Mouse (Mus musculus) lung, postnatal 4 days (tissue): ENCODE data around the gene Pfn3.

ENCODE experiments used
- DNase-seq, 2 experiments: peaks; one replicate each; pipeline ENCODE4 v3.0.0; 2021

The Pfn3 gene

GRCm38 (mm10) chr13:55429226-55429888 lies 14.3 kb upstream of the Pfn3 start:
- DNase-seq: peak; percentile 72 to 77

GRCm38 (mm10) chr13:55426613-55427012 lies 11.6 kb upstream of the Pfn3 start, which contains the start of gene F12:
Gene F12, minus strand, starts transcription at chr13:55426793.
- DNase-seq: no peak

DNA sequence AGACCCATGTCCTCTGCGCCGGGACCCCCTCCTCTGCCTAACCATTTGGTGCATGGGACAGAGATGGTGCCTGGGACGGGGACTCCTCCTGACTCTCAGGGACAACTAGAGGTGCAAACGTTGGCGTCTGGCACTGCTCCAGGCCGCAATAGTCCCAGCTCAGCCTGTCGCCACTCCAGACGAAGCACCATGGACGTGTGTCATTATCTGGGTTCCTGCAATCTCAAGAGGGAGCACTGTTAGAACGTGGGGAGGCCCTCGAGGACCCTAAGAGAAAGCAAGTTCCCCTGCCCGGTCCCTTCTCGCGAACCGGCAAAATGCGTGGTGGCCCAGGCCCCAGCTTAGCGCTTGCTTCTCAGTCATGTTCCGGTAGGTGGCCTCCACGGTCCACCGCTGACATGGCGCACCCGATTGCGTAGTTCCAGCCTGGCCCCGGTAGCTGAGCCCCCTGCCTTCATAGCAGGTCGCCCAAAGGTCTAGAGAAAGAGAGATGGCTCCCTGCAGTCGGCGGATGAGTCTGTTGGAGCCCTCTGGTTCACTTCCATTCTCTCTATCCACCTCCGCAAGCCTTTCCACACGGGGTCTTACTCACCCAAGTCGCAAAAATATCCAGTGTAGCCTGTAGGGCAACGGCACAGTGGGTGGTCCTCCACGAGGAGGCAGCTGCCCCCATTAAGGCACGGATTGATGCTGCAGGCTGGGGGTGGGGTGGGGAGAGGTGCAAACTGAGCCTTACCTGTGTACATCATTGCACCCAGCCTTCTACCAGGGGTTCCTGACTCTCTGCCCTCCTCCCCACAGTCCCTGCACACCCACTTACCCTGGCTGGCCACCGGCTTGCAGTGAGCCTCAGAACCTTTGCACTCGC lies 6.1 kb upstream of the Pfn3 start:
- DNase-seq: peak; percentile 78 to 84

DNA sequence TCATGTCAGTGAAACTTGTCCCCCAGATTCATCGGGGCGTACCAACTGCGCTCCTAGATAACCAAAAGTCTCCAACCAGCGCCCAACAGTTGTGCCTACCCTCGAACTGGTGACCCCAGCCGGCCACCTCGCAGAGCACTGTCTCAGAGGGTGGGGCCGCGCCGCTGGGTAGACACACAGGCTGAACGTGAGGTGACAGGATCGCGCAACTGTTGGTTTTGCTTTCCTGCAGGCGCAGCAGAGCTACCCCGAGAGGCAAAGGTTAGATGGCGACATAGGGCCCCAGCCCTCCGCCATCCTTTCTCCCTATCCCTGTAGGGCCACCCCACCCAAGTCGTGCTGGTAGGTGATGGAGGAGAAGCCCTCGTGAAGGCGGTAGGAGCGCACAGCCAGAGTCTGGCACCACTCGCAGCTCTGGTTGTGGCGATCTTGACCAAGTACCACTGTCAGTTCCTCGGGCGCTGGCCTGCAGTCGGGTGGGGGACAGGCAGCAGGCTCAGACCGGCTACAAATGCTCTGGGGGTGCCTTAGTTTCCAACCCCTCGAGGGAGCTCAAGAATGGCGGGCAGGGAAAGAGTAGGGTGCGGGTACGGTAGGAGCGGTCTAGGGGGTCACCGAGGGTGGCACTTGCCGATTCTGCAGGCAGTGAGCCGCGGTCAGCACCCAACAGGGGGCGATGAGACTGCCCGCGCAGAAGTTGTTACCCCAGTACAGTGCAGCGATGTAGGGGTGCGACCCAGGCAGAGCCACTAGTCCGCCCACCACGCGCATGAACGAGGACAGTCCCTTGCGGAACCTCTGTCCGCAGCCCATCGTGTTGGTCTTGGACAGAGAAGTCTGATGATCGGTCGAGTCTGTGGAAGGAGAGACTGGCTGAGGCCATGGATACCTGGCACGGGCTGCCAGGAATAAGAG lies 5.2 kb upstream of the Pfn3 start:
- DNase-seq: peak in 1 of 2 experiments; percentile 38

GRCm38 (mm10) chr13:55419142-55419541 lies 4.1 kb upstream of the Pfn3 start:
- DNase-seq: no peak

DNA sequence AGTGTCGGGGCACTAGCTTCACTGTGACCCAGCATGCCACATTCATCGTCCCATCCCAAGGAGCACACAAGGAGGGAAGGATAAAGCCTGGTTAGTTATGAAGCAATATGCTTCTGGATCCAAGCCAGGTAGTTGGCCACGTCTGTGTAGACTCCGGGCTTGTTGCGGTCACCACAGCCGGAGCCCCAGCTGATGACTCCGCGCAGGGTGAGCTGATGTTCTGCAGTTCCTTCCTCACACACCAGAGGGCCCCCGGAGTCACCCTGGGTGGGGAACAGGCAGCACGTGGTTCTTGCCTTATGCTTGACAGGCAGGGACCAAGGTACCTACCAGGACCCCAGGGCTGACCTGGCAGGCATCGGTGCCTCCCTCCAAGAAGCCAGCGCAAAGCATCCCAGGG lies 3.0 kb upstream of the Pfn3 start:
- DNase-seq: peak; percentile 88 to 92

DNA sequence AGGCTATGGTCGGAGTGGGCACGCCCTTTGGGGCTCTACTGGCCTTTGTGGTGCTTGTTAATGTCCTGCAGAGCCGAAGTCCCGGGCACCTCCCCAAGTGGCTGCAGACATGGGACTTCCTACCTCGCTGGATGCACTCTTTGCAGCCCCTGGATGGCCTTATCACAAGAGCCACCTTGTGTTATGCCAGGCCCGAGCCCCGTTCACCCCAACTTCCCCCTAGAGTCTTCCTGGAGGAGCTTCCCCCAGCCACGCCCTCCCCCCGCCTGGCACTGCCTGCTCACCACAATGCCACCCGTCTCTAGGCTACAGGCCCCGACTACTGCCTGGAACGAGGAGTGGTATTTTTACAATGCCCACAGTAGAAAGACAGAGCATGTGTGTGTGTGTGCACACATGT lies 1.7 kb downstream of the Pfn3 start:
- no peak for DNase-seq

GRCm38 (mm10) chr13:55412643-55413307 lies 2.3 kb downstream of the Pfn3 start:
- DNase-seq: no peak

DNA sequence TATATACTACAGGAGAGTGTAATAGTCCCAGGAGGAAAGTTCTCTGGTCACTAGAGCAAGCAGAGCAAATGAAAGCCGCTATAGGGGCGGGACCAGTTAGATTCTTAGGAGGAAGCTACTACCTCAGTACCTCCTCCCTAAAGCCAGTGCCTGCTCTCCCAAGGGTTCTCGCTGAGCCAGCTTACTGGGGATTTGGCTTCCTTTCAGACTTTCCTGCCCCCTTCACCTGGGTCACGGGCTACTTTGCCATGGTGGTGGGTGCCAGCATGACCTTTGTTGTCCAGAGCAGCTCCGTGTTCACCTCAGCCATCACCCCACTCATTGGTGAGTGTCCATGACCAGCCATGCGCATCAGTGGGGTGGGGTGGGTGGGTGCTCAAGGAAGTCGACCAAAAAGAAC lies 3.2 kb downstream of the Pfn3 start:
- DNase-seq: no peak

- no peak for DNase-seq
Measured at GRCm38 (mm10) chr13:55408546-55409120, 6.4 kb downstream of the Pfn3 start.

DNA sequence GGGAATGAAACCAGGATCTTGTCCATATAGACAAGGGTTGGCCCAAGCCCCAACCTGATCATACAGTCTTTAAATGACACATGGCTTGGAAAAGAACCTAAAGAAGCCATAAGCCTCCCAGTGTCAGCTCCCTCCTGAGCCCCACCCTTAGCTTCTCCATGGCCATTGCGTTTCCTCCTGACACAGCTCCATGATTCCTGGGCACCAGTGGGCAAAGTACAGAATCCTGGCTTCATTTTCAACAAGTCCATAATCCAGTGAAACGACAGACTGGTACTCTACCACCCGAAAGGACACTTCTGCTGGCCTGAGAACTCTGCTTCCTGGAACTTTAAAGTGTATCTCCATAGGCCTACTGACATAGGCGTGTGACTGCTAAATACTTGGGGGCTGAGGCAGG lies 7.7 kb downstream of the Pfn3 start:
- DNase-seq: no peak

DNA sequence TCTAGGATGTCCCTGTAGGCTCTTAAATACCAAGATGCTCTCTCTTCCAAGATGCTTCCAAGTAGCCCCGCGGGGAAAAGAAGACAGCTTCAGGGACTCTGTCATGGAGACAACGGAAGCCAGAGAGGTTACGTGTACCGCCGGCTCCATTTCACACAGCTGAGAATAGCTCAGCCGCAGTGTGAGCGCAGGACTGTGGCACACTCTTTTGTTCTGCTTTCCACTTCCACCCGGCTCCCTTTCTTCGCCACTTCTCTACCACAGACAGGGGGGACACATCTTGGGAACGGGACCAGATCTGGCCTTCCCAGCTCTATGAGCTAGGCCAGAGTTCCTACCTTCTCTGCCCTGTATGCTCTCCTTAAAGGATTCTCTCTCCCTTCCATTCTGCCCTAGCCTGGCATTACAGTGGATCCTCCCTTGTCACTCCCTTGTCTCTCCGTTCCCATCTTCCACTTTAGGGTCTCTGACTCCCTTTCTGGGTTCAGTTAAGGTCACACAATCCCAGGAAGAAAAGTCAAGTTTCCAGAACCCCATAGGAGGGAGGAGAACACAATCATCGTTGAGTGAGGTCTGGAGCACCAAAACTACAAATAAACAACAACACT lies 9.1 kb downstream of the Pfn3 start:
- DNase-seq: no peak

DNA sequence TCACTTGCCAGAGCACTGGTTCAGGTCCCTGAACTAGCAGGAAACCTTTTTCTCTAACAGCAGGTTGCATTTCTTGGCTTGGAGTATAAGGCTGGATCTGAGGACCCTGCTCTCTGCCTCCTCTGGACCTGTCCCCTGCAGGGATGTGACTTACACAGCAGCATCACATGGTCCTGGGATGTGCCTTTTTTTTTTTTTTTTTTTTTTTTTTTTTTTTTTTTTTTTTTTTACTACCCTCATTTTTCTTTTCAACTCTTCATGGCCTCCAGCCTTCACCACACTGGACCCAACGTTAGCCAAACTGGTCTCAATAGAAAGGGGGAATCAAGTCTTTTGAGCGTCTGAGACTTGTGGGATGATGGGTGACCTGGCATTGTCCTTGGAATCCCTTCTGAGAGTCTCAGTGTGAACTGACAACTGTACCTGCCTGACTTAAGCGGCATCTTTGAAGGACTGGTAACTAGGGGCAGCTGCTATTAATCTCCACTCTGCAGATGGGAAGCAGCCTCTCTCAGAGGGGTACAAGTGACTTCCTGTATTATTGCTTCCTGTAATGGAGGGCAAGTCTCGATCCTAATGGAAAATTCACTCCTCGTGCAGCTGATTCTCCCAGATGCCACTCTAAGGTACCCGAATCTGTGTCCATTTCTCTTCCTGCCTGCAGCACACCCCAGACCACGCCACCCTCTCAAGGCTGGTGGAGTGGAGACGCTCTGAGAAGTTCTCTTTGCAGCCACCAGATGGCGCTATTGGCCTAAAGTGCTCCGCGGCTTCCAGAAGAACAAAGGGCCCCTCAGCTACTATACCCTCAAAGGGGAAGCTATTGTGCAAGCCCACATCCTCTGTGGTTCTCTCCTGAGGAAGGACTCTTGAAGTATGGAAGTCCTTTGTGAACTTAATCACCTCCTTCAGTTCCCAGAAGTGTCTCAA lies 9.9 kb downstream of the Pfn3 start:
- DNase-seq: peak; percentile 79 to 88

- no peak for DNase-seq
Measured at GRCm38 (mm10) chr13:55403935-55404852, 10.8 kb downstream of the Pfn3 start.

- no peak for DNase-seq
Measured at GRCm38 (mm10) chr13:55403266-55403665, 11.8 kb downstream of the Pfn3 start.

- no peak for DNase-seq
Measured at GRCm38 (mm10) chr13:55400039-55400346, 15.0 kb downstream of the Pfn3 start.

GRCm38 (mm10) chr13:55399300-55400038 lies 15.6 kb downstream of the Pfn3 start:
- DNase-seq: no peak

- DNase-seq: no peak
Measured at GRCm38 (mm10) chr13:55398088-55398487, 16.9 kb downstream of the Pfn3 start, which contains the start of gene Slc34a1. Gene Slc34a1, plus strand, starts transcription at chr13:55398187.

- peak in 1 of 2 experiments; percentile 26 for DNase-seq
Measured at GRCm38 (mm10) chr13:55392933-55393332, 22.1 kb downstream of the Pfn3 start.
